Mouse (Mus musculus): ENCODE data around the gene Zbtb20. TPM values are rescaled to one million over a fixed set of nuclear protein-coding genes. Genes with fewer than 3 reads are reported as not detected.
A peak's percentile ranks its signal among the peaks of the same experiment; 100 is the strongest.

Zbtb20 gene
- polyA plus RNA-seq, 1 experiment from 2014 or later: 27.9 TPM

GRCm38 (mm10) chr16:43335151-43335823, 459.6 kb downstream of the Zbtb20 start:
- no peaks in the 10 kb centered on the region for H3K36me3 ChIP-seq (ENCODE audit: insufficient read depth, low read length)
- H3K4me3 ChIP-seq (ENCODE audit: low read depth, low read length): no peak overlapping the region
- TF ChIP-seq EP300 (IDR thresholded peaks at IDR 0.05) (peak; percentile 76), CTCF (IDR thresholded peaks at IDR 0.05) (no peak)
- WGBS: 26% methylated on average over 8 of the region's 8 CpGs
- H3K27me3 ChIP-seq (replicated peaks; ENCODE audit: insufficient read depth, low read length): no peaks in the 10 kb centered on the region
- peak overlapping the region; percentile 36 for H3K4me2 ChIP-seq (replicated peaks; ENCODE audit: low read depth, low read length)
- ATAC-seq (peak; percentile 92), DNase-seq (ENCODE audit: low spot score) (peak; percentile 89)
- H3K9me3 ChIP-seq (ENCODE audit: low read length): no peaks in the 10 kb centered on the region
- H3K27ac ChIP-seq (ENCODE audit: low read length): peak overlapping the region; percentile 74
- no peak overlapping the region for H3K9ac ChIP-seq (replicated peaks; ENCODE audit: low read depth)
- H3K4me1 ChIP-seq (ENCODE audit: insufficient read depth, low read depth, low read length): peaks cover 13% of the 10 kb centered on the region; the same call in 1 of the 2 replicates

DNA sequence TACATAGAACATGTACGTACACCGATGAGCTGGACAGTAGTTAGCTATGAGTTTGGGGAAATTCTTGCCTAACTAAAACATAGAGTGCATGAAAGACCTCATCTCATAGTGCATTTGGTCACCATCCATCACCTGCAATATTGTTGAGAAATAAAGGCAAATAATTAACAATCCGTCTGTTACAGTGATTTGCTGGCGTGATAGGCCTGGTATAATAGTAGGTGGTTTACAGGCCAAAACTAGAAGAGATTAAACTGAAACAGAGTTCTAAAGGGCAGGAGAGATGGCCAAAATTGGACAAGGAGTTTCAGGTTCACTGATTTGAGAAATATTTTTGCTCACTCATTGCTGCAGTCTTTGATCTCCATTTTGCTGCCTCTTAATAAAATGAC, 460.1 kb downstream of the Zbtb20 start:
- 66% methylated on average over 4 of the region's 4 CpGs for WGBS
- H3K36me3 ChIP-seq (ENCODE audit: insufficient read depth, low read length): no peaks in the 10 kb centered on the region

GRCm38 (mm10) chr16:43340712-43341111, 465.0 kb downstream of the Zbtb20 start:
- Histone ChIP-seq H3K4me3 (ENCODE audit: low read depth, low read length) (no peak overlapping the region), H3K9me3 (ENCODE audit: low read length) (no peaks in the 10 kb centered on the region), H3K27me3 (replicated peaks; ENCODE audit: insufficient read depth, low read length) (no peaks in the 10 kb centered on the region), H3K27ac (ENCODE audit: low read length) (no peak overlapping the region), H3K4me2 (replicated peaks; ENCODE audit: low read depth, low read length) (no peak overlapping the region), H3K36me3 (ENCODE audit: insufficient read depth, low read length) (no peaks in the 10 kb centered on the region), H3K4me1 (ENCODE audit: insufficient read depth, low read depth, low read length) (peaks cover 1% of the 10 kb centered on the region; the same call in 1 of the 2 replicates), H3K9ac (replicated peaks; ENCODE audit: low read depth) (no peak overlapping the region)
- no peak for ATAC-seq
- no peak for TF ChIP-seq CTCF (IDR thresholded peaks at IDR 0.05)
- TF ChIP-seq EP300 (IDR thresholded peaks at IDR 0.05): no peak
- DNase-seq (ENCODE audit: low spot score): no peak
- WGBS: 89% methylated on average over 4 of the region's 4 CpGs

More for the DNA sequence above, 460.1 kb downstream of the Zbtb20 start:
- H3K27me3 ChIP-seq (replicated peaks; ENCODE audit: insufficient read depth, low read length): no peaks in the 10 kb centered on the region
- ATAC-seq (peak; percentile 32), DNase-seq (ENCODE audit: low spot score) (peak; percentile 16)
- H3K4me3 ChIP-seq (ENCODE audit: low read depth, low read length): no peak overlapping the region
- H3K27ac ChIP-seq (ENCODE audit: low read length): peak overlapping the region; percentile 74
- no peak overlapping the region for H3K4me2 ChIP-seq (replicated peaks; ENCODE audit: low read depth, low read length)
- no peaks in the 10 kb centered on the region for H3K9me3 ChIP-seq (ENCODE audit: low read length)
- H3K9ac ChIP-seq (replicated peaks; ENCODE audit: low read depth): no peak overlapping the region
- H3K4me1 ChIP-seq (ENCODE audit: insufficient read depth, low read depth, low read length): peaks cover 13% of the 10 kb centered on the region; the same call in 1 of the 2 replicates
- TF ChIP-seq EP300 (IDR thresholded peaks at IDR 0.05): no peak
- no peak for TF ChIP-seq CTCF (IDR thresholded peaks at IDR 0.05)

GRCm38 (mm10) chr16:43341916-43342455, 466.3 kb downstream of the Zbtb20 start:
- no peaks in the 10 kb centered on the region for H3K36me3 ChIP-seq (ENCODE audit: insufficient read depth, low read length)

DNA sequence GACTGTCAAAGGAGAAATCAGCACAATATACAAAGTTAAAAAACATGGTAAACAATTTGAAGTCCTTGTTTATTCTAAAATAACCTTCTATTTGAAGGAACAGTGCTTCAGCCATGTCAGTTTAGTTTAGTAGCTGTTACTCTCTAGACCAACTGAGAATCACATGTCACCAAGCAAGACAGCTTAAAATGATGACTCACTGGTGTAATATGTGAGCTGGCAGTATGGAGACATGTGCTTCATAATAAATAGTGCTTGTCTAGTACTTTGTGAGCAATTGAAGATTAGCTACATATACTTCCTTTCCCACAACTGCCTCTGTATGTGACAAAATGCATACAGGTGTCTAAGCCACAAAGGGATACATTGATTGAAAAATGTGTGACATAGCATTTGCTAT, 470.4 kb downstream of the Zbtb20 start:
- Histone ChIP-seq H3K36me3 (ENCODE audit: insufficient read depth, low read length) (no peaks in the 10 kb centered on the region), H3K4me2 (replicated peaks; ENCODE audit: low read depth, low read length) (no peak overlapping the region), H3K4me3 (ENCODE audit: low read depth, low read length) (no peak overlapping the region), H3K9me3 (ENCODE audit: low read length) (no peaks in the 10 kb centered on the region), H3K27me3 (replicated peaks; ENCODE audit: insufficient read depth, low read length) (no peaks in the 10 kb centered on the region), H3K4me1 (ENCODE audit: insufficient read depth, low read depth, low read length) (no peaks in the 10 kb centered on the region), H3K27ac (ENCODE audit: low read length) (no peak overlapping the region), H3K9ac (replicated peaks; ENCODE audit: low read depth) (no peak overlapping the region)
- TF ChIP-seq EP300 (IDR thresholded peaks at IDR 0.05) (no peak), CTCF (IDR thresholded peaks at IDR 0.05) (no peak)
- DNase-seq (ENCODE audit: low spot score) (peak; percentile 45), ATAC-seq (peak; percentile 35; the same call in 1 of the 2 replicates)

More at GRCm38 (mm10) chr16:43341916-43342455, 466.3 kb downstream of the Zbtb20 start:
- DNase-seq (ENCODE audit: low spot score): no peak
- no peaks in the 10 kb centered on the region for H3K27me3 ChIP-seq (replicated peaks; ENCODE audit: insufficient read depth, low read length)
- H3K9me3 ChIP-seq (ENCODE audit: low read length): no peaks in the 10 kb centered on the region
- TF ChIP-seq CTCF (IDR thresholded peaks at IDR 0.05): 0 out of 2 replicates have a peak, but pooled peaks have one; percentile 3
- TF ChIP-seq EP300 (IDR thresholded peaks at IDR 0.05): no peak
- no peak for ATAC-seq
- no peak overlapping the region for H3K9ac ChIP-seq (replicated peaks; ENCODE audit: low read depth)
- no peak overlapping the region for H3K4me2 ChIP-seq (replicated peaks; ENCODE audit: low read depth, low read length)
- H3K4me3 ChIP-seq (ENCODE audit: low read depth, low read length): no peak overlapping the region
- H3K27ac ChIP-seq (ENCODE audit: low read length): no peak overlapping the region
- H3K4me1 ChIP-seq (ENCODE audit: insufficient read depth, low read depth, low read length): no peaks in the 10 kb centered on the region

- H3K4me2 ChIP-seq (replicated peaks; ENCODE audit: low read depth, low read length): no peak overlapping the region
- TF ChIP-seq CTCF (IDR thresholded peaks at IDR 0.05) (no peak), EP300 (IDR thresholded peaks at IDR 0.05) (no peak)
- 73% methylated on average over 9 of the region's 9 CpGs for WGBS
- no peaks in the 10 kb centered on the region for H3K27me3 ChIP-seq (replicated peaks; ENCODE audit: insufficient read depth, low read length)
- no peak overlapping the region for H3K4me3 ChIP-seq (ENCODE audit: low read depth, low read length)
- no peaks in the 10 kb centered on the region for H3K9me3 ChIP-seq (ENCODE audit: low read length)
- no peaks in the 10 kb centered on the region for H3K4me1 ChIP-seq (ENCODE audit: insufficient read depth, low read depth, low read length)
- ATAC-seq: 0 out of 2 replicates have a peak, but pooled peaks have one; percentile 37
- H3K9ac ChIP-seq (replicated peaks; ENCODE audit: low read depth): no peak overlapping the region
- DNase-seq (ENCODE audit: low spot score): no peak
- no peaks in the 10 kb centered on the region for H3K36me3 ChIP-seq (ENCODE audit: insufficient read depth, low read length)
- no peak overlapping the region for H3K27ac ChIP-seq (ENCODE audit: low read length)
Observed at GRCm38 (mm10) chr16:43355776-43356645, 480.3 kb downstream of the Zbtb20 start.
